Mouse (Mus musculus): ENCODE measurements around the gene Sgf29. TPM values are rescaled to one million over a fixed set of nuclear protein-coding genes. Genes with fewer than 3 reads are reported as not detected.
A peak's percentile ranks its signal among the peaks of the same experiment; 100 is the strongest.

The Sgf29 gene
- total RNA-seq (2021): 10 to 100 TPM; 25.9 to 27.2 TPM

GRCm38 (mm10) chr7:126649231-126650051 is at the start of gene Sgf29:
Sgf29 (plus strand) TSS chr7:126649309.
- intact Hi-C loops (cut with DNase I): no loop called here
- peak; percentile 86 for DNase-seq (ENCODE audit: low spot score)

GRCm38 (mm10) chr7:126601896-126602295 is 47.2 kb upstream of the Sgf29 start:
- intact Hi-C loops (cut with DNase I): no loop called here
- DNase-seq (ENCODE audit: low spot score): no peak

DNA sequence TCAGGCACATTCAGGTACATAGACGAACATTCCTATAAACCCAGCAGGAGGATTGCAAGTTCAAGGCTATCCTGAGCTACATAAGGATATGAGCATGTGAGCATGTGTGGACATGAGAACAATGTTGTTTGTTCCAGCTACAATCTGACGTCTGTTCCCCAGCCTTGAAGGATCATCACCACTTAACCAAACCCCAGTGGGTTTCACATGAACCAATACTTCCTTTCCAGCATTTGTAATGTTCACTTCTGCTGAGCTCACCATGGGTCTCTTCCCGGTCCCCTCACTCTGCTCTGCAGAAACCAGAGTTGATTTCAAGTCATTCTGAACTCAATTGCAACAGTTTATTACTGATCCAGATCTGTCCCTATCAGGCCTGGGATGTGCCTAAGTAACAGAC is 46.5 kb upstream of the Sgf29 start:
- DNase-seq (ENCODE audit: low spot score): no peak
- intact Hi-C loops (cut with DNase I): no loop called here

GRCm38 (mm10) chr7:126606611-126607010 is 42.5 kb upstream of the Sgf29 start:
- DNase-seq (ENCODE audit: low spot score): no peak
- intact Hi-C loops (cut with DNase I): no loop called here

- peak; percentile 43 for DNase-seq (ENCODE audit: low spot score)
- intact Hi-C loops (cut with DNase I): no loop called here
Measured at GRCm38 (mm10) chr7:126607064-126607463, 42.0 kb upstream of the Sgf29 start.

DNA sequence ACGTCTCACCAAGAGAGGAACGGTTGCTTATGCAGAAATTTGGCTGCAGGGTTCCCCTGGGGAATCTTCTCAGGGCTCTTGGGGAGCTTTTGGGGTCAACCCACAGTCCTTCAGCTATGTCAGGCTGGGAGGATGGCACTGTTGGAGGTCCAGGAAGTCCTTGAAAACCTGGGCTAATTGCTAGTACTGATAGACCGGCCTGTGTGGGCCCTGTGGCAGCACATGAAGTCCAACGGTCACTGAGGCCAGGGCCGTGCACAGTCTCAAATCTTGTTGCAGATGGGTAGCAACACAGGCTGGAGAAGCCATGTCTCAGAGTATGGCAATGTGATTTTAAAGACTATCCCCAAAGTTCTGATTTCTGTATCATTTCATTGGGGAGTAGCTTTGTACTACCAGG is 41.3 kb upstream of the Sgf29 start:
- intact Hi-C loops (cut with DNase I): no loop called here
- DNase-seq (ENCODE audit: low spot score): no peak

DNA sequence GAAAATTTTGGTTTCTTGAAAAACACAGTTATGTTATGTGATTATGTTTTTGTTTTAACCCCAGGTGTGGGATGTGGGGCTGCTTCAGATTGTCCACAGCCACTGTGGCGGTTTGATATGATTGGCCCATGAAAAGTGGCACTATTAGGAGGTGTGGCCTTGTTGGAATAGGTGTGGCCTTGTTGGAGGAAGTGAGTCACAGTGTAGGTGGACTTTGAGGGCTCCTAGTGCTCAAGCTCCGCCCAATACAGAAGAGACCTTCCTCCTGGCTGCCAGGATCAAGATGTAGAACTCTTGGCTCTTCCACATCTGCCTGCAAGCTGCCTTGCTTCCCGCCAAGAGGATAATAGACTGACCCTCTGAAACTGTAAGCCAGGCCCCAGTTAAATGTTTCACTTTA is 36.4 kb upstream of the Sgf29 start:
- no peak for DNase-seq (ENCODE audit: low spot score)
- intact Hi-C loops (cut with DNase I): no loop called here

DNA sequence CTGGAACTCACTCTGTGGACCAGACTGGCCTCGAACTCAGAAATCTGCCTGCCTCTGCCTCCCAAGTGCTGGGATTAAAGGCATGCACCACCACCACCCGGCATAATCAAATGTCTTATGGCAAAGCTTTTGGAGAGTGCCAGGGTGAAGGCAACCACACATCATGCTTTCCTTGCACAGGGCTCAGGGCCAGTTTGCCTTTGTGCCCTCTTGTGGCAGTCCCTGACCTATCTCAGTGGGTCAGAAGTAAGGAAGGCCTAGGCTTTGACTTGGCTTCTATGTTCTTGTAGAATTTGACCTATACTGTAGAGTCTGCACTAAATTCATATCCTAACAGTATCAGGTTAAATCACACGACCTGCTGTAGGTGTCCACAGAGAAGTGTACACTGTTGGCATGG is 32.4 kb upstream of the Sgf29 start:
- intact Hi-C loops (cut with DNase I): no loop called here
- no peak for DNase-seq (ENCODE audit: low spot score)

DNA sequence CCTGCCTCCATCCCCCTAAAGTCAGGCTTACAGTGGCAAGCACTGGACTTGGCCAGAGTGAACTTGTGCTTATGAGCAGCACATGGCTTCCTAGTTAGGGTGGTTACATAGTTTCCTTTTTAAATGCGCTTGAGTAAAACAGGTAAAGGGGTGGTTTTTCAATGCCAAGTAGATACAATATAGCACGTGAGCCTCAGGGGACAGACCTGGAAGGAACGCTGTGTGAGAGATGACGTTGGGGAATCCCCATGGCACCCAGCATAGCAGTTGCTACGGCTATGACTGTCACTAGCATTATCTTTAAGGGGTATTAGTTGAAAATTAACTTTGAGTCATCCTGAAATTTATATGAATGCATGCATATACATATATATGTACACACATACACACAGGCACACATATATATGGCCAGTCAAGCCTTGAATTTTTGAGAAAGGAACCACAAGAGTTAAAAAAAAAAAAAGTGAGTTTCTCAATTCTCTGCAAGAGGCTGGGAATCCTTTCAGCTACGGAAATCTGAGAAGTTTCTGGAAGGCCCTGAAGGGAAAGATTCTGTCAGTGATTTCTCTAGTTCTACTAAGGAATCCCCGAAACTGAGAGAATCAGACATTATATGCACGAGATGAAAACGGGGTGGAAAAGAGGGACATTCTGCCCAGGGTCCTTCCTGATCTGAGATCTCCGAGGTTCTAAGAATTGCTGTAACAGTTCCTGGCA is 29.4 kb upstream of the Sgf29 start:
- DNase-seq (ENCODE audit: low spot score): no peak
- intact Hi-C loops (cut with DNase I): no loop called here

DNA sequence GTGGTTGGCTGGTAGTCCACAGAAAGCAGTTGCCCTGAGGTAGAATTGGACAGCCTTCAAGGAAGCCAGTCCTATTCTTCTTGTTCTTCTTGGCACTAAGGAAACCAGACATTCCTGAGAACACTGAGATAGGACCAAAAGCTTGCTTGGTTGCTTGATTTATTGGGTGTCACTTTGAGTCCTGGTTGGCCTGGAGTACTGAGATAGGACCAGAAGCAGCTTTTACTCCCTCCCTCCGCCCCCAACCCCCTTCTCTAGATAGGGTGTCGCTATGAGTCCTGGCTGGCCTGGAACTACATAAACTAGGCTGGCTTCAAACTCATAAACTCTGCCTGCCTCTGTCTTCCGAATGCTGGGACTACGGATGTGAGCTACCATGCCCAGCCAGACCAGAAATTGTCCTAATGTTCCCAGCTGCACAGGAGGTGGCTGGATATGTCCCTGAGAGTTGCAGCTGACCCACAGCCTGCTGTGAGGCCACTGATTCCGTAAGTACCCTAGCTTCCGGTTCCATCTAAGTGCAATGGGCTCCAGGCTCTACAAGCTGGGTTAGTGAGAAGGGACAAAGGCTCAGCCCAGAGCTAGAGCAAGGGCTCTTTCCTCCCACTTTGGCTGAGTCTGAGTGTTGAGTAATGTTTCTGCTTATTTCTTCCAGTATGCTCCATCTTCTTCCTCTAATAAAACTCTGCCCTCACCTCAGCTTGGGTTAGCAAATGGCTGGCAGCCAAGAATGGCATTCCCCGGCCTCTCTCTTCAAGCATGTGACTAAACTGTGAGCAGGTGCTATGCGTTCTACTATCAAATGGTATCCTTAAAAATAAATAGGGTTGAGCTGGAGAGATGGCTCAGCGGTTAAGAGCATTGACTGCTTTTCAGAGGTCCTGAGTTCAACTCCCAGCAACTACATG is 27.4 kb upstream of the Sgf29 start:
- intact Hi-C loops (cut with DNase I): no loop called here
- DNase-seq (ENCODE audit: low spot score): no peak

DNA sequence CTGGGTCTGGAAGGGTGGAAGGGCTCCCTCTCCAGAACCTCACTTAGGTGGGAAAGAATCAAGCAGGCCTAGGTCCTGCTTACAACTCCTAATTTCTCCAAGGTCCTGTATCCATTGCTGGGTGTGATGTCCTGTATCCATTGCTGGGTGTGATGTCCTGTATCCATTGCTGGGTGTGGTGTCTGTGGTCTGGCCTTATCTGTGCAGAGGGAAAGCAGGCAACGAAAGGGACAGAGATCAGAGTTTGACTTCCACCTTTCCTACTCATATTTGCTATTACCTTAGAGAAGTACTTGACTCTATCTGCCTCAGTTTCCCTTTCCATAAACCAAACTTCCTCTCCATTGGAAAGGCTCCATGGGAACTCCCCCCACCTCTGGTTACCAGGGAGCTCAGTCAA is 25.7 kb upstream of the Sgf29 start:
- DNase-seq (ENCODE audit: low spot score): no peak
- intact Hi-C loops (cut with DNase I): no loop called here

DNA sequence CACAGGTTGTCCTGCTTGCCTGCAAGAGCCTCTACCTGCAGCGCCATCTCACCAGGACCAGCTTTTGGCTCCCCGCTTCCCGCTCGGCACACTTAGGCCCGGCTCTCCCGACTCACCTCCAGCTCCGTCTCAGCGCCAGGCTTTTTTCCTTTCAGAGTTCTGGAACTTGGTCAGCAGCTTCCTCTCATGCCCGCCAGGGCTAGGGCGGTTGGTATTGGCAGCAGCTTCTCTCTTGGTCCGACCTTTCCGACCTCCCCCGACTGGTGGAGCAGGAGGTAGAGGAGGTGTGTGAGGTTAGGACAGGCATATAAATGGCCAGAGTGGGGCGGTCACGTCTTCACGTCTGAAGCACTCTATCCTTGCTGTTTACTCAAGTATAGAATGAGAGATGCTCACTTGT is 24.3 kb upstream of the Sgf29 start:
- intact Hi-C loops (cut with DNase I): no loop called here
- DNase-seq (ENCODE audit: low spot score): no peak

GRCm38 (mm10) chr7:126625369-126625768 is 23.7 kb upstream of the Sgf29 start:
- intact Hi-C loops (cut with DNase I): no loop called here
- peak; percentile 88 for DNase-seq (ENCODE audit: low spot score)

GRCm38 (mm10) chr7:126625807-126626600 is 23.1 kb upstream of the Sgf29 start:
- no peak for DNase-seq (ENCODE audit: low spot score)
- intact Hi-C loops (cut with DNase I): no loop called here

GRCm38 (mm10) chr7:126628111-126628510 is 21.0 kb upstream of the Sgf29 start:
- no peak for DNase-seq (ENCODE audit: low spot score)
- intact Hi-C loops (cut with DNase I): no loop called here

- intact Hi-C loops (cut with DNase I): no loop called here
- no peak for DNase-seq (ENCODE audit: low spot score)
Measured at GRCm38 (mm10) chr7:126629915-126630314, 19.2 kb upstream of the Sgf29 start.

- DNase-seq (ENCODE audit: low spot score): no peak
- intact Hi-C loops (cut with DNase I): no loop called here
Measured at GRCm38 (mm10) chr7:126630824-126631518, 18.1 kb upstream of the Sgf29 start, which contains the start of gene Nupr1. Nupr1 (minus strand) TSS chr7:126630861.

DNA sequence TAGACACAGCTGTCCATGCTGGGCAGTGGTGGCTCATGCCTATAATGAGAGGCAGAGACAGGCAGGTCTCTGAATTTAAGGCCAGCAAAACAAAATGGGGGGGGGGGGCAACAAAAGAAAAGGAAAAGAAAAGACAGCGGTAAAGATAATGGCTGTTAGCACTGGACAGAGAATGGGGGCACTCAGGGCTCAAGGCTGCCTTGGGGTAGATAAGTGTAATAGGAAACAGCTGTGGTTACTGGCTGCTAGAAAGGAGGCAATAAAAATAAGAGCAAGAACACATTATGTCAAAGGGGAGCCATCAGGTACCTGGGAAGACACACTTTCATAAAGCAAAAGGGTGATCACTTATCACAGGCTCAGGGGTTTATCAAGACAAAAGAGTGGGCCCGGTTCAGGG is 16.6 kb upstream of the Sgf29 start:
- no peak for DNase-seq (ENCODE audit: low spot score)
- intact Hi-C loops (cut with DNase I): no loop called here

GRCm38 (mm10) chr7:126635375-126635774 is 13.7 kb upstream of the Sgf29 start:
- intact Hi-C loops (cut with DNase I): loop anchor here (5.0 kb wide), 1 partner anchor 238 kb away; the partner anchor contains the start of gene Nfatc2ip
- DNase-seq (ENCODE audit: low spot score): no peak
